Mouse (Mus musculus) hindbrain, postnatal 0 days (tissue): ENCODE measurements around the gene Inka1. TPM values are rescaled to one million over a fixed set of nuclear protein-coding genes. Genes with fewer than 3 reads are reported as not detected.

Source experiments
- ATAC-seq: fragments of 200-750 bp; cut with Nextera tagmentation; 2 replicates; pipeline ENCODE4 v1.8.0; 2017; ENCODE audit warnings: mild to moderate bottlenecking, moderate TSS enrichment, moderate library complexity
- DNase-seq: peaks from one replicate; pipeline ENCODE4 v3.0.0-alpha.2; 2015; ENCODE audit warnings: low spot score
- H3K27ac ChIP-seq: fragments of 300-500 bp; sonication (generic); 2 replicates; pipeline ENCODE4 v1.5.1; 2014; ENCODE audit warnings: mild to moderate bottlenecking
- H3K27me3 ChIP-seq: fragments of 300-500 bp; sonication (generic); 2 replicates; pipeline ENCODE4 v1.6.1; 2014; ENCODE audit warnings: low read length, mixed read lengths; ENCODE audit not compliant: insufficient read depth
- H3K36me3 ChIP-seq: fragments of 300-500 bp; sonication (generic); 2 replicates; pipeline ENCODE4 v1.6.1; 2014; ENCODE audit warnings: low read length, mixed read lengths; ENCODE audit not compliant: insufficient read depth
- H3K4me1 ChIP-seq: fragments of 300-500 bp; sonication (generic); 2 replicates; pipeline ENCODE4 v1.6.1; 2014; ENCODE audit warnings: antibody characterized with exemption, low read length, mixed read lengths; ENCODE audit not compliant: insufficient read depth
- H3K4me2 ChIP-seq: fragments of 300-500 bp; sonication (generic); 2 replicates; pipeline ENCODE4 v1.6.1; 2014; ENCODE audit warnings: low read depth, mild to moderate bottlenecking, low read length, moderate library complexity, mixed read lengths
- H3K4me3 ChIP-seq: fragments of 300-500 bp; sonication (generic); 2 replicates; pipeline ENCODE4 v1.5.1; 2014; ENCODE audit warnings: low read length
- H3K9ac ChIP-seq: fragments of 300-500 bp; sonication (generic); replicated peaks from 2 replicates; pipeline ENCODE4 v1.6.1; 2014; ENCODE audit warnings: mild to moderate bottlenecking, low read length, moderate library complexity, mixed read lengths
- H3K9me3 ChIP-seq: fragments of 300-500 bp; sonication (generic); 2 replicates; pipeline ENCODE4 v1.6.1; 2016; ENCODE audit warnings: low read length, mixed read lengths
- CTCF ChIP-seq: IDR thresholded peaks from 2 replicates; pipeline ENCODE4 v1.5.1; 2016; ENCODE audit warnings: antibody characterized with exemption, control low read depth, low read depth
- WGBS: fragments of 180-500 bp; shearing (Covaris S2); extraction: QIAGEN DNeasy Blood & Tissue Kit; methylation state at CpG from one replicate; pipeline ENCODE4 v1.1.7; 2014; 5-methylcytosine and 5-hydroxymethylcytosine counted together
- polyA plus RNA-seq: library from polyadenylated mRNA; unstranded; fragments of >200 nt; fragmentation: Nextera tagmentation; extraction: Ambion mirVana; gene quantifications from 2 replicates; pipeline ENCODE4 v1.2.1, GENCODE M21; 2015
- total RNA-seq: library from RNA; depleted of rRNA; stranded (reverse); fragments of >200 nt; gene quantifications from 2 replicates; pipeline ENCODE4 v1.2.3, GENCODE M21; 2014

The Inka1 gene
- total and polyA plus RNA-seq, 2 experiments from 2014 or later = 7.3 to 18.0 TPM

- no peaks in the 10 kb centered on the region for H3K9me3 ChIP-seq
- peak overlapping the region; percentile 33; the same call in 1 of the 2 replicates for H3K4me2 ChIP-seq
- no peak overlapping the region for H3K4me3 ChIP-seq
- DNase-seq (no peak), ATAC-seq (no peak)
- H3K4me1 ChIP-seq = peaks cover 7% of the 10 kb centered on the region
- 76% methylated on average over 4 of the region's 4 CpGs for WGBS
- H3K27ac ChIP-seq = peak overlapping the region; percentile 87
- H3K36me3 ChIP-seq = no peaks in the 10 kb centered on the region; the same call in 1 of the 2 replicates
- H3K9ac ChIP-seq = no peak overlapping the region
- TF ChIP-seq CTCF = peak; percentile 22; the same call in 1 of the 2 replicates
- no peaks in the 10 kb centered on the region for H3K27me3 ChIP-seq
Observed at GRCm38 (mm10) chr9:107960928-107961327, 24.8 kb downstream of the Inka1 start.

GRCm38 (mm10) chr9:107959896-107960295, 25.8 kb downstream of the Inka1 start:
- no peak overlapping the region for H3K4me3 ChIP-seq
- ATAC-seq = no peak
- H3K4me2 ChIP-seq = no peak overlapping the region
- no peaks in the 10 kb centered on the region; the same call in 1 of the 2 replicates for H3K36me3 ChIP-seq
- no peak overlapping the region for H3K9ac ChIP-seq
- WGBS = 68% methylated on average over 6 of the region's 6 CpGs
- DNase-seq = no peak
- TF ChIP-seq CTCF = no peak
- peaks cover 7% of the 10 kb centered on the region for H3K4me1 ChIP-seq
- no peaks in the 10 kb centered on the region for H3K27me3 ChIP-seq
- H3K27ac ChIP-seq = 0 out of 2 replicates have a peak overlapping the region, but pooled peaks have one; percentile 87
- H3K9me3 ChIP-seq = no peaks in the 10 kb centered on the region

GRCm38 (mm10) chr9:107957141-107957540, 28.5 kb downstream of the Inka1 start:
- no peak overlapping the region for H3K27ac ChIP-seq

GRCm38 (mm10) chr9:107955613-107956289, 29.9 kb downstream of the Inka1 start:
- Histone ChIP-seq H3K9me3 (no peaks in the 10 kb centered on the region), H3K4me1 (no peaks in the 10 kb centered on the region; the same call in 1 of the 2 replicates), H3K27ac (no peak overlapping the region), H3K4me2 (no peak overlapping the region), H3K36me3 (no peaks in the 10 kb centered on the region; the same call in 1 of the 2 replicates), H3K4me3 (no peak overlapping the region), H3K9ac (no peak overlapping the region), H3K27me3 (no peaks in the 10 kb centered on the region)
- no peak for DNase-seq
- ATAC-seq = no peak
- 84% methylated on average over 6 of the region's 6 CpGs for WGBS
- TF ChIP-seq CTCF = no peak

More at GRCm38 (mm10) chr9:107957141-107957540, 28.5 kb downstream of the Inka1 start:
- H3K36me3 ChIP-seq = no peaks in the 10 kb centered on the region; the same call in 1 of the 2 replicates
- TF ChIP-seq CTCF = no peak
- H3K4me2 ChIP-seq = no peak overlapping the region
- 27% methylated on average over 6 of the region's 6 CpGs for WGBS
- H3K4me3 ChIP-seq = no peak overlapping the region
- H3K27me3 ChIP-seq = no peaks in the 10 kb centered on the region
- DNase-seq (no peak), ATAC-seq (no peak)
- no peak overlapping the region for H3K9ac ChIP-seq
- no peaks in the 10 kb centered on the region for H3K9me3 ChIP-seq
- peaks cover 6% of the 10 kb centered on the region for H3K4me1 ChIP-seq

GRCm38 (mm10) chr9:107950460-107951355, 35.0 kb downstream of the Inka1 start:
- no peaks in the 10 kb centered on the region for H3K9me3 ChIP-seq
- DNase-seq = peak; percentile 95
- peak overlapping the region; percentile 55 for H3K4me3 ChIP-seq
- H3K27ac ChIP-seq = peak overlapping the region; percentile 80; the same call in 1 of the 2 replicates
- H3K9ac ChIP-seq = peak overlapping the region; percentile 51
- no peaks in the 10 kb centered on the region for H3K27me3 ChIP-seq
- H3K4me1 ChIP-seq = peaks cover 5% of the 10 kb centered on the region
- peak; percentile 95 for ATAC-seq
- 15% methylated on average over 45 of the region's 45 CpGs for WGBS
- H3K36me3 ChIP-seq = no peaks in the 10 kb centered on the region
- TF ChIP-seq CTCF = no peak
- H3K4me2 ChIP-seq = peak overlapping the region; percentile 89

- ATAC-seq (no peak), DNase-seq (no peak)
- Histone ChIP-seq H3K9ac (peak within 1 kb of the TSS; percentile 51), H3K4me1 (peaks cover 5% of the 10 kb centered on the region), H3K27me3 (no peaks in the 10 kb centered on the region), H3K4me3 (peak within 1 kb of the TSS; percentile 55), H3K9me3 (no peaks in the 10 kb centered on the region), H3K36me3 (no peaks in the 10 kb centered on the region), H3K4me2 (peak within 1 kb of the TSS; percentile 89), H3K27ac (peak within 1 kb of the TSS; percentile 80; the same call in 1 of the 2 replicates)
- no peak for TF ChIP-seq CTCF
- WGBS = 94% methylated on average over 10 of the region's 10 CpGs
Observed at GRCm38 (mm10) chr9:107949922-107950235, 35.8 kb downstream of the Inka1 start, which contains the start of gene Traip. Traip (plus strand) TSS chr9:107950136.
